Mouse (Mus musculus) ES-Bruce4 (cell line): Measurements from ENCODE around the gene Casp9. TPM values are rescaled to one million over a fixed set of nuclear protein-coding genes. Genes with fewer than 3 reads are reported as not detected.

Experiments used
- H3K27ac ChIP-seq: 2 replicates; pipeline ENCODE4 v1.5.1; 2012; ENCODE audit warnings: low read length, inconsistent platforms; ENCODE audit not compliant: insufficient read depth
- H3K27me3 ChIP-seq: 2 replicates; pipeline ENCODE4 v1.6.1; 2012; ENCODE audit warnings: mild to moderate bottlenecking, low read length, inconsistent platforms; ENCODE audit not compliant: control insufficient read depth, poor library complexity, insufficient read depth, severe bottlenecking
- H3K36me3 ChIP-seq: 2 replicates; pipeline ENCODE4 v1.6.1; 2012; ENCODE audit warnings: inconsistent platforms, mild to moderate bottlenecking, low read length, moderate library complexity; ENCODE audit not compliant: control insufficient read depth, poor library complexity, insufficient read depth, severe bottlenecking
- H3K4me1 ChIP-seq: one replicate; pipeline ENCODE4 v1.8.1; 2011; ENCODE audit warnings: low read length; ENCODE audit not compliant: control insufficient read depth, insufficient read depth
- H3K4me3 ChIP-seq: 2 replicates; pipeline ENCODE4 v1.5.1; 2011; ENCODE audit warnings: low read depth, mild to moderate bottlenecking, low read length
- H3K9ac ChIP-seq: 2 replicates; pipeline ENCODE4 v1.6.1; 2012; ENCODE audit warnings: low read depth, mild to moderate bottlenecking, inconsistent platforms; ENCODE audit not compliant: poor library complexity, severe bottlenecking
- H3K9me3 ChIP-seq: replicated peaks from 2 replicates; pipeline ENCODE4 v1.6.1; 2012; ENCODE audit warnings: mild to moderate bottlenecking, low read length, inconsistent platforms; ENCODE audit not compliant: control insufficient read depth, poor library complexity, insufficient read depth, severe bottlenecking
- CTCF ChIP-seq: IDR thresholded peaks from one replicate; pipeline ENCODE4 v1.8.1; 2011; ENCODE audit warnings: low read depth, low read length
- EP300 ChIP-seq: IDR thresholded peaks from 2 replicates; pipeline ENCODE4 v1.6.1; 2011; ENCODE audit warnings: low read depth, low read length; ENCODE audit not compliant: insufficient read depth
- POLR2A ChIP-seq: IDR thresholded peaks from one replicate; pipeline ENCODE4 v1.8.1; 2011; ENCODE audit warnings: low read length; ENCODE audit not compliant: insufficient read depth
- polyA plus RNA-seq: library from polyadenylated mRNA; stranded (reverse); fragments of >200 nt; gene quantifications from 2 replicates; pipeline ENCODE4 v1.2.4, GENCODE M21; 2011; ENCODE audit warnings: low read depth; ENCODE audit not compliant: missing spikeins, insufficient read depth, insufficient read length

Gene Casp9
- polyA plus RNA-seq = 17.6 and 20.7 TPM in 2 replicates

GRCm38 (mm10) chr4:141793282-141794151, at the start of gene Casp9:
Casp9 (plus strand) TSS chr4:141793612.
- no peaks in the 10 kb centered on the region for H3K9me3 ChIP-seq
- peak within 1 kb of the TSS; percentile 79 for H3K27ac ChIP-seq
- H3K36me3 ChIP-seq = no peaks in the 10 kb centered on the region
- no peaks in the 10 kb centered on the region for H3K4me1 ChIP-seq
- peak within 1 kb of the TSS; percentile 72 for H3K4me3 ChIP-seq
- TF ChIP-seq EP300 (peak; percentile 37; the same call in 1 of the 2 replicates), POLR2A (peak; percentile 24), CTCF (no peak)
- H3K27me3 ChIP-seq = no peaks in the 10 kb centered on the region
- peak within 1 kb of the TSS; percentile 44 for H3K9ac ChIP-seq

GRCm38 (mm10) chr4:141746578-141747346, 46.6 kb upstream of the Casp9 start, which contains the start of gene Agmat:
Agmat (plus strand) TSS chr4:141746672.
- Histone ChIP-seq H3K4me1 (peaks cover 2% of the 10 kb centered on the region), H3K27me3 (no peaks in the 10 kb centered on the region), H3K9ac (peak within 1 kb of the TSS; percentile 24), H3K36me3 (no peaks in the 10 kb centered on the region), H3K9me3 (peaks cover 4% of the 10 kb centered on the region), H3K27ac (no peak within 1 kb of the TSS), H3K4me3 (peak within 1 kb of the TSS; percentile 27)
- no peak for TF ChIP-seq POLR2A

GRCm38 (mm10) chr4:141749557-141749956, 43.9 kb upstream of the Casp9 start:
- Histone ChIP-seq H3K9ac (no peak overlapping the region), H3K36me3 (no peaks in the 10 kb centered on the region), H3K4me1 (peaks cover 2% of the 10 kb centered on the region), H3K27ac (no peak overlapping the region), H3K9me3 (no peaks in the 10 kb centered on the region), H3K4me3 (no peak overlapping the region), H3K27me3 (no peaks in the 10 kb centered on the region)
- TF ChIP-seq EP300 = no peak
- no peak for TF ChIP-seq POLR2A
- TF ChIP-seq CTCF = no peak

- Histone ChIP-seq H3K4me3 (no peak overlapping the region), H3K36me3 (no peaks in the 10 kb centered on the region), H3K9me3 (no peaks in the 10 kb centered on the region), H3K27me3 (no peaks in the 10 kb centered on the region), H3K4me1 (peaks cover 2% of the 10 kb centered on the region), H3K9ac (no peak overlapping the region), H3K27ac (no peak overlapping the region)
- no peak for TF ChIP-seq EP300
- TF ChIP-seq CTCF = no peak
- TF ChIP-seq POLR2A = no peak
These were observed 42.6 kb upstream of the Casp9 start for GRCm38 (mm10) chr4:141750826-141751225.

GRCm38 (mm10) chr4:141751419-141752075, 41.9 kb upstream of the Casp9 start:
- Histone ChIP-seq H3K4me3 (no peak overlapping the region), H3K9ac (no peak overlapping the region), H3K36me3 (no peaks in the 10 kb centered on the region), H3K9me3 (no peaks in the 10 kb centered on the region), H3K27ac (no peak overlapping the region), H3K4me1 (peaks cover 2% of the 10 kb centered on the region), H3K27me3 (no peaks in the 10 kb centered on the region)
- TF ChIP-seq POLR2A (no peak), EP300 (no peak), CTCF (no peak)
